Mouse (Mus musculus): ENCODE measurements around the gene Mdfi. TPM values are rescaled to one million over a fixed set of nuclear protein-coding genes. Genes with fewer than 3 reads are reported as not detected.

Mdfi gene
- polyA plus RNA-seq, 1 experiment = 0.03 TPM

DNA sequence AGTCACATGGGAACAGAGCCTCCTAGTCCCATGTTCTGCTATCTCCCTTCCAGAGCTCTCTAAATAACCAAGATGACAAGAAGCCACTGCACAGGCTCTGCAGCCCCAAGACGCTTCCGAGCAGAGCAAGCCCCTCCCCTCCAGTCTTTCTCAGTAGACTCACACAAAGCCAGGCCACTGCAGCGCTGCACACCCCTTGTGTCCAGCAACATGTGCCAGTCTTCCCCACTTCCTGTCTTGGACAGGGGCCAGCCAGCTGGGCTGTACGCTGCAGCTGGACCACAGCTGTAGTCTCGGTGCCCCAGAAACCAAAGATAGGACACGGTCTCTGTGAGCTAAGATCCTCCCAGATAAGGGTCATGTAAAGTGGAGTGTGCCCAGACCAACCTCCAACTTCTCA lies 3.3 kb upstream of the Mdfi start:
- Histone ChIP-seq H3K36me3 (ENCODE audit: control insufficient read depth) (no peaks in the 10 kb centered on the region), H3K4me3 (replicated peaks) (no peak overlapping the region), H3K27me3 (ENCODE audit: control insufficient read depth) (peaks cover 34% of the 10 kb centered on the region), H3K4me1 (ENCODE audit: control insufficient read depth) (no peaks in the 10 kb centered on the region), H3K9me3 (ENCODE audit: control insufficient read depth, low read length) (no peaks in the 10 kb centered on the region)
- TF ChIP-seq TAL1 (IDR thresholded peaks at IDR 0.05; ENCODE audit: low read length) (no peak), GATA1 (IDR thresholded peaks at IDR 0.05; ENCODE audit: low read length) (no peak)

DNA sequence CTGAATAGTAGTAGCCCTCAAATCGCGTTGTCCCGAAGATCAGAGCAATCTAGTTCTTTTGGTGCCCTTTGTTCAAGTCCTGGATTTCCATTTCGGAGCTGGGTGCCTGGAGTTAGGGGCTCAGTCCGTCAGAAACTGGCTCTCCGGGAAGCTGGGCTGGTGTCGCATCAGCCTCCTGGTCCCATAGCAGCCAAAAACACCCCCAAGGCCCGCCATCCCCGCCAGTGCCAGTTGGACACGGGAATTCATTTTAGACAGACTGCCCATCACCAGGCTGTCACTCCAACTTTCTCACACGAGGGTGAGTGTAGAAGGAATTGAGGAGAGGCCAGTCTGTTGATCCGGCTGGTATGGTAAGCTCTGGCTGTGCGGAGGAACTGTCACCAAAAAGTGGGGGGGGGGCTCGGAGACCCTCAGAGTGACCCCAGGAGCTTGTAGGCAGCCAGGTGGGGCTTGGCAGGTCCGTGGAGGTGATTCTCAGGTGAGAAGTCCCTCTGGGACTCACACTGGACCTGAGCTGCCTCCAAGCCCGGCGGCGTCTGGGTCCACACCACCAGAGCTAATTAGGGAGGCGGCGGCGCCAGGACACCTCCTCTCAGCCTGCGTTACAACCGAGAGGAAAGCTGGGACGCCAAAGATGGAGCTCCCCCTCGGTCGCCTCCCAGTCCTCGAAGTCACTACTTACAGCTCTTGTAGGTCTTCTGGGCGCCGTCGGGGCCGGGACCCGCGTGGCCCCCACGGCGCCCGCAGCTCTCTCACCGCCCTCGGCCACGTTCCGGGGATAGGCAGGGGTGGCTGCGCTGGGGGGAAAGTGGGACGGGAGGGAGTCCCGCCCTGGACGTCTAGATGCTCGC lies 636 bp downstream of the Mdfi start:
- no peaks in the 10 kb centered on the region for H3K9me3 ChIP-seq (ENCODE audit: control insufficient read depth, low read length)
- H3K4me1 ChIP-seq (ENCODE audit: control insufficient read depth) = no peaks in the 10 kb centered on the region
- H3K27me3 ChIP-seq (ENCODE audit: control insufficient read depth) = peaks cover 53% of the 10 kb centered on the region
- no peaks in the 10 kb centered on the region for H3K36me3 ChIP-seq (ENCODE audit: control insufficient read depth)
- no peak overlapping the region for H3K4me3 ChIP-seq (replicated peaks)
- TF ChIP-seq TAL1 (IDR thresholded peaks at IDR 0.05; ENCODE audit: low read length) (no peak), GATA1 (IDR thresholded peaks at IDR 0.05; ENCODE audit: low read length) (no peak)

DNA sequence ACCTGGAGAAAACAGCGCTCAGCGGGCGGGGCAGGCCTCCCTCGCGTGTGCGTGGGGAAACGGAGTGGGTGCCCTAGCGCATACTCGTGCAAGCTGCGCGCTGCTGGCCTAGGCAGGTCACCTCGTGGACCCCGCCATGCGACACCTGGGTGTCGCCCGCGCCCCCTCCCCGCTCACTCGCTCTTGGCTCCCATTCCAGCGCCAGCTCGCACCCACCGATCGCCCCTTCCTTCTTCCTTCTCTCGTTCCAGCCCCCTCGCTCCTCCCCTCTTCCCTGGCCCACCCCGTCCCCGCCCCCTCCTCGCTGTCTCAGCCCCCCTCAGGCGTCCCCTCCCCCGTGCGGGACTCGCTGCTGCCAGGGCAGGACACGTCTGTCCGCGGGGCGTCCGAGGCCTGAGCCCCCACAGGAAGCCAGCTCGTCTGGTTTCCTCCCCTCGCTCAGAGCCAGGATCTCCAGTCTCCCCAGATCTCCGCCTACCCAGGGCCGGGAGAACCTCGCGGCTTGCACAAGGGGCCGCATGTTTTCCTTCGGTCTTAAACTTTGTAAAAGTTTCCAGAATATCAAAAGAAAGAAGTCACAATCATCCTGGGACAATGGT lies 1.4 kb downstream of the Mdfi start:
- Histone ChIP-seq H3K27me3 (ENCODE audit: control insufficient read depth) (peaks cover 53% of the 10 kb centered on the region), H3K4me3 (replicated peaks) (peak overlapping the region; percentile 42), H3K4me1 (ENCODE audit: control insufficient read depth) (no peaks in the 10 kb centered on the region), H3K9me3 (ENCODE audit: control insufficient read depth, low read length) (no peaks in the 10 kb centered on the region), H3K36me3 (ENCODE audit: control insufficient read depth) (no peaks in the 10 kb centered on the region)
- no peak for TF ChIP-seq GATA1 (IDR thresholded peaks at IDR 0.05; ENCODE audit: low read length)
- TF ChIP-seq TAL1 (IDR thresholded peaks at IDR 0.05; ENCODE audit: low read length) = no peak

DNA sequence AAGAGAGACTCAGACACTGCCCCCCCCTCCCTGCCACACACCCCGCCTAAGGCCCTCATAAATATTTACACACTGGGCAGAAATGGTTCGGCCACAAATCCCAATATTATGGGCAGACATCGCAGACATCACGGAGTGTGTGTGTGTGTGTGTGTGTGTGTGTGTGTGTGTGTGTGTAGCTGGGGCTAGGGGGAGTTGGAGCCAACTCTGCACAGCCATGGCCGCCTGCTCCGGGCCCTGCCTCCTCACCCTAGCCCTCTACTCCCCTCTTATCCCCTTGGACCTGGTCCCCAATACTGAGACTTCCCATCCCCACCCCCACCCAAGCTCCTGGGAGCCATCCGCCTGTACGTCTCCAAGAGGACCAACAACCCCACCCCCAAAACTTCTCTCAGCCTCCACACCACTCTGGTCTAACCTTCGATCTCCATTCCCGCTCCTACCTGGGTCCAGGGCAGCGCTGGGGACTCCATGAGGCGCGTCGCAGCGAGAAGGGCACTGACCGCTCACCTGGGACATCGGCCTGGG lies 1.9 kb downstream of the Mdfi start:
- no peaks in the 10 kb centered on the region for H3K4me1 ChIP-seq (ENCODE audit: control insufficient read depth)
- H3K4me3 ChIP-seq (replicated peaks) = peak overlapping the region; percentile 42
- H3K27me3 ChIP-seq (ENCODE audit: control insufficient read depth) = peaks cover 53% of the 10 kb centered on the region
- TF ChIP-seq TAL1 (IDR thresholded peaks at IDR 0.05; ENCODE audit: low read length) (no peak), GATA1 (IDR thresholded peaks at IDR 0.05; ENCODE audit: low read length) (no peak)
- H3K36me3 ChIP-seq (ENCODE audit: control insufficient read depth) = no peaks in the 10 kb centered on the region
- H3K9me3 ChIP-seq (ENCODE audit: control insufficient read depth, low read length) = no peaks in the 10 kb centered on the region

DNA sequence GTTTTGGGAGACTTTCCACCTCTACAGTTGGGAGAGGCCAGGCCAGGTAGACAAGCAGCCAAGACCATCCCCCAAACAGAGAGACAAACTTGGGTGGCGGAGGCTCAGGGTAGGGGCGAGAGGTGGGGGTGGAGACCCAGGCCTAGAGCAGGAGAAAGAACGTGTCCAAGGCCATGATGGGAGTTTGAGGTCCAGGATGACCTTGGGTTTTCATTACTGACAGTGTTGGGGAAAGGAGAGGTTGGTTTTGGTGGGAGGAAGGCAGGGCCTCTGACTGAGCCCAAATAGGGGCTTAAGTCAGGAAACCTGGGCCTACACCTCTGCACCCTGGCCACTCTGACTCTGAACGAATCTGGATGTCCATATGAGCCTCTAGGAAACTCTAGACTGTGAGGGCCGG lies 2.7 kb downstream of the Mdfi start:
- Histone ChIP-seq H3K36me3 (ENCODE audit: control insufficient read depth) (no peaks in the 10 kb centered on the region), H3K27me3 (ENCODE audit: control insufficient read depth) (peaks cover 53% of the 10 kb centered on the region), H3K9me3 (ENCODE audit: control insufficient read depth, low read length) (no peaks in the 10 kb centered on the region), H3K4me1 (ENCODE audit: control insufficient read depth) (no peaks in the 10 kb centered on the region), H3K4me3 (replicated peaks) (no peak overlapping the region)
- no peak for TF ChIP-seq TAL1 (IDR thresholded peaks at IDR 0.05; ENCODE audit: low read length)
- TF ChIP-seq GATA1 (IDR thresholded peaks at IDR 0.05; ENCODE audit: low read length) = no peak

DNA sequence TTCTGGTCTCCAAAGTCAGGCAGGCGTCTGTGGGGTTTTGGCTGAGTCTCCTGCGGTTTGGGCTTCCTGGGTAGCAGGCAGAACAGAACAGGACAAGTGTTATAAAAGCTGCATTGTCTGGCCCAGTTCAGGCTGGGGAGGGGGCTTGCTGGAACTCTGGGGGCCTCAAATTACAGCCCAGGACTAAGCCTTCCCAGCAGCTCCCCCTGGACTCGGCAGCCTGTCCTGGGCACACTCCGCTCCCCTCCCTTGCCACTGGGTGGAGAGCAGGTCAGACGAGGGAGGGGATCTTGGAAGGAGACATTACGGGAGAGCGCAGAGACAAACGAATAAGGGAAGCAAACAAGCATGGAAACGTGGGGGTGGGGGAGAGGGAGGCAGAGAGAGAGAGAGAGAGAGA lies 3.3 kb downstream of the Mdfi start:
- H3K4me1 ChIP-seq (ENCODE audit: control insufficient read depth) = no peaks in the 10 kb centered on the region
- no peaks in the 10 kb centered on the region for H3K9me3 ChIP-seq (ENCODE audit: control insufficient read depth, low read length)
- no peak overlapping the region for H3K4me3 ChIP-seq (replicated peaks)
- H3K36me3 ChIP-seq (ENCODE audit: control insufficient read depth) = no peaks in the 10 kb centered on the region
- H3K27me3 ChIP-seq (ENCODE audit: control insufficient read depth) = peaks cover 53% of the 10 kb centered on the region
- TF ChIP-seq TAL1 (IDR thresholded peaks at IDR 0.05; ENCODE audit: low read length) = no peak
- no peak for TF ChIP-seq GATA1 (IDR thresholded peaks at IDR 0.05; ENCODE audit: low read length)

DNA sequence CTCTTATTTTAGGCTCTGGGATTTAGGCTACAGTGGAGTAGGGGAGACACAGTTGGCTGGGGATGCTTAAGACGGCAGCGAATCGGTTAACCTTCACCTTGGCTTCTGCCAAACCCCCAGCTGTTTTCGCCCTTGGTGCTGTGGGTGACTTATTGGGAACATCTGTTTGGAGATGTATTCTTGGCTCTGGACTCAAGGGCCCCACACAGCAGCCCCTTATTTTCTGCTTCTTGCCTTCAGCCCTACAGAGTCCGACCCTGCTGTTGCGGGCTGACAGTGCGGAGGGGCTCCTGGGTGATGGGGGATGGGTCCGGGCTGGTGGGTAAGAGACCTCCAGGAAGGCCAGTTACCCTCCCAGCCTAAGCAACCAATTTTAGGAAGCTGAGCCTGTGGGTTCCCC lies 13.2 kb downstream of the Mdfi start:
- no peaks in the 10 kb centered on the region for H3K4me1 ChIP-seq (ENCODE audit: control insufficient read depth)
- H3K27me3 ChIP-seq (ENCODE audit: control insufficient read depth) = no peaks in the 10 kb centered on the region
- H3K4me3 ChIP-seq (replicated peaks) = no peak overlapping the region
- H3K36me3 ChIP-seq (ENCODE audit: control insufficient read depth) = no peaks in the 10 kb centered on the region
- H3K9me3 ChIP-seq (ENCODE audit: control insufficient read depth, low read length) = no peaks in the 10 kb centered on the region; the same call in 1 of the 2 replicates
- TF ChIP-seq TAL1 (IDR thresholded peaks at IDR 0.05; ENCODE audit: low read length) (no peak), GATA1 (IDR thresholded peaks at IDR 0.05; ENCODE audit: low read length) (no peak)

DNA sequence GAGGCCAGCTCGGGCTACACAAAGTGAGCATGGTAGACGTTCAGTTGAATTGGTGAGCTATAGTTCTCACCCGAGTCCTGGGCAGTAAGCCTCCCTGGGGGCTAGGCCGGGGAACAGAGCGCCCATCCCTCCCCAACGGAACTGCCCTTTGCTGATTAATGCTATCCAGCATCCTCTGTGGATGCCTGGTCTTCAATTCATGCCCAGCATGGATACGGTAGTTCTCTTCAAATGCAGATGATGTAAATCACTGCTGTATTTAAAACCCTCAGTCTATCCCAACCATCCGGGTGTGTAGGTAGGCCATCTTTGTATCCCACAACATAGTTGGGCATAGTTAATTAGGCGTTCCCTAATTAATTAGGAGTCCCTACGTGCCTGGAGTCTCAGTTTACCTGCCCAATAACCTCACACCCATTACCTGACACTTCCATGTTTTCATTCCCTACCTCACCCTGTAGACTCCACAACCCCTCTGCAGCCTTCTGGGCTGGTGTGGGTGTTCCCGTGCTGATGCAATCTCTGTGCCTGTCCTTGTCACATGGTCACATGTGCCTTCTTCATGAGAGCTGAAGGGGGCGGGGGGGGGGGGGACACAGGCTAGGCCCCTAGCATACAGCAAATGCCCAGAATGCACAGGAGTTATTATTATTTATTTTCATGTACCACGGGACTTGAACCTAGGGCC lies 16.3 kb downstream of the Mdfi start:
- Histone ChIP-seq H3K4me3 (replicated peaks) (no peak overlapping the region), H3K4me1 (ENCODE audit: control insufficient read depth) (no peaks in the 10 kb centered on the region), H3K27me3 (ENCODE audit: control insufficient read depth) (no peaks in the 10 kb centered on the region)

DNA sequence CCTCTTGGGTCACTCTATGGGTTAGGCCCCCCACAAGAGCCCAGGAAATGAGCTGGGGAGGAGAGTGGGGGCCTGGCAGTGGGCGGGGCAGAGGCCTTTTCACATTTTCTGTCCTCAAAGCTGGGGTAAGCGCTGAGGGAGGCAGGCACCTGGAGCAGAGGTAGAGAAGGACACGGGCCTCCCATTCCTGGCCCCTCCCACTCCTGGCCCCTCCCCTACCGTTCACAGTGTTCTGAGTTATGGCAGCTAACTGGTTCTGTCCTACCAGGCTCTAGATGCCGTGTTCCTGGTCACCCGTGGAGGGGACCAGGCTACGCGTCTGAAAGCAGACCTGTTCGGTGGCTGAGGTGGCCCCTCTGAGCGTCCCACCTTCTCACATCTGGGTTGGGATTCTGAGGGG lies 19.0 kb downstream of the Mdfi start:
- TF ChIP-seq GATA1 (IDR thresholded peaks at IDR 0.05; ENCODE audit: low read length) (no peak), TAL1 (IDR thresholded peaks at IDR 0.05; ENCODE audit: low read length) (no peak)
- Histone ChIP-seq H3K36me3 (ENCODE audit: control insufficient read depth) (no peaks in the 10 kb centered on the region), H3K27me3 (ENCODE audit: control insufficient read depth) (no peaks in the 10 kb centered on the region), H3K4me3 (replicated peaks) (no peak overlapping the region), H3K9me3 (ENCODE audit: control insufficient read depth, low read length) (no peaks in the 10 kb centered on the region), H3K4me1 (ENCODE audit: control insufficient read depth) (no peaks in the 10 kb centered on the region)

More for the DNA sequence above, 16.3 kb downstream of the Mdfi start:
- TF ChIP-seq TAL1 (IDR thresholded peaks at IDR 0.05; ENCODE audit: low read length) (no peak), GATA1 (IDR thresholded peaks at IDR 0.05; ENCODE audit: low read length) (no peak)
- H3K9me3 ChIP-seq (ENCODE audit: control insufficient read depth, low read length) = no peaks in the 10 kb centered on the region
- H3K36me3 ChIP-seq (ENCODE audit: control insufficient read depth) = no peaks in the 10 kb centered on the region

Measured in erythroblast, embryonic 14.5 days (primary cell).